Mouse (Mus musculus) left cerebral cortex, postnatal 25 days (tissue): ENCODE measurements around the gene Gm4869. TPM values are rescaled to one million over a fixed set of nuclear protein-coding genes. Genes with fewer than 3 reads are reported as not detected.
"Not testable (repeated sequence)": the region's sequence is repeated elsewhere in the genome, so short reads cannot be mapped to it uniquely, and the experiment has no call there.

ENCODE experiments used
- DNase-seq, 2 experiments: peaks; one replicate each; pipeline ENCODE4 v3.0.0; 2022; ENCODE audit warnings: low spot score in 2 of 2, mixed read lengths in 1 of 2
- intact Hi-C: fragments of 180-260 bp; cut with DNase I; formaldehyde crosslinking; loops from one replicate; pipeline ENCODE4 v1.15.1; 2025
- total RNA-seq, 2 experiments: library from RNA; stranded (reverse); gene quantifications; 2 replicates each; pipeline ENCODE4 v1.2.3; 2021

Gm4869 gene
- total RNA-seq, 2 experiments from 2014 or later: not detected

DNA sequence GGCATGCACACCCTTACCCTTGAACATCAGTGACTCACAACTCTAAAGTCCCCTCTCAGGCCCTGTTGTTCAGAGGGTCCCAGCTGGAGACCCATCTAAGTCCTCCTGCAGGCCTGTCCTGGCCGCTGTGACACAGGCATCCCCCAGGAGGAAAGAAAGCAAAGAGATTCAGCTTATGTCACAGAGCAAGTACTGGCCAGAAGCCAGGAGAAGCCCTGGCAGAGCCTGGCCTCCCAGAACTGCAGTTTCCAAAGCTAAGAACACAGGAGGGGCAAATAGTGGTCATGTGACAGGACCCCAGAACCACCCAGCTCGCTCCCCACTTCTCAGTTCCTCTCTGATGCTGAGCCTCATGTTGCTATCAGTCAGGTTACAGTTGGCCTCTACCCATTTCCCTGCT, 10.0 kb downstream of the Gm4869 start:
- intact Hi-C loops: no loop called here
- DNase-seq: no peak

DNA sequence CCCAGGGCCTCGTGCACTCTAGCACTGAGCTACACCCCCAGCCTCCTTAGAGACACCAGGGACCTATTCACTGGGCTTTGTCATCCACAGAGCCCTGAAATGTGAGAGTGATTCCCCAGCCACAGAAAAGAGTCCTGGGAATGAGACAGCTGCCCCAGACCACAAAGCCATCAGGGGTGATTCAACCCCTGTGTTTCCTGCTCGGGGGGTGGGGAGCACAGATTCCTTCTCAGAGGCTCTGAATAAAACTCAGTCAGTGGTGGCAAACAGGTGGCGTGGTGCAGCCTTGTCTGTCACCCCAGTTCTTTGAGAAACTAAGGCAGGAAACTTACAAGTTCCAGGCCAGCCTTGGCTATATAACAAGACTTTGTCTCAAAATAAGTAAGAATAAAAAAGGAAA, 16.0 kb downstream of the Gm4869 start:
- DNase-seq: no peak
- intact Hi-C loops: no loop called here

DNA sequence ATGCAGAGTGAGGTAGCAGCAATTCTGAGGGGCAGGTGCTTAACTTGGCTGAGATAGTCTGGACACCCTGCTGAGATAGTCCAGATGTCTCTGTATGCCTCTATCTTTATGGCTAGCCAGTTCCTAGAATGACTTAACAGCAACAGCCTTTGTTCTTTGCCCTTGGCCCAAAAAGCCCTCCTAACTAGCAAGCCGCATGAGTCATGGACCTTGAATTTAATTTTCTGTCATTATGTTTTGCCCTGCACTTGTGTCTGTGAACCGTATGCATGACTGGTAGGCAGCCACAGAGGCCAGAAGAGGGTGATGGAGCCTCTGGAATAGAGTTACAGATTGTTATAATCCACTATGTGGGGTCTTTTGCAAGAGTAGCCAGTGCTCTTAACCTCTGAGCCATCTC, 17.7 kb downstream of the Gm4869 start:
- intact Hi-C loops, DNase-seq: not testable (repeated sequence)

DNA sequence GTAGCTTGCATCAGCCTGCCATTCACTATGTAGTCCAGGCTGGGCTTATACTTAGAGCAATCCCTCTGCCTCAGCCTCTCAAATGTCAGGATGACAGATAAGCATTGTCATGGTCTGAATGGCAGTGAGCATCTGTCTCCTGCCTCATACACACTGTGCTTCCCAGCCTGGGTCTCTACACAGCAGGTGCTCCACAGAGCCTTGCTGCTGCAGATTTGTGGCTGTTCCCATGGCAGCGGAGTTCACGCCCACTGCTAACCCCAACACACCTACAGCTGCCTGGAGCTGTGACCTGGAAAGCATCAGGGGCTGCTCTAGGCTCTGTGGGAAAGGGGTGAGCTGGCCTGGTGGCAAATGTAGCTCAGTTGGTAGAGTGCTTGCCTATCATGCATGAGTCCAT, 19.5 kb downstream of the Gm4869 start:
- DNase-seq: no peak
- intact Hi-C loops: no loop called here

DNA sequence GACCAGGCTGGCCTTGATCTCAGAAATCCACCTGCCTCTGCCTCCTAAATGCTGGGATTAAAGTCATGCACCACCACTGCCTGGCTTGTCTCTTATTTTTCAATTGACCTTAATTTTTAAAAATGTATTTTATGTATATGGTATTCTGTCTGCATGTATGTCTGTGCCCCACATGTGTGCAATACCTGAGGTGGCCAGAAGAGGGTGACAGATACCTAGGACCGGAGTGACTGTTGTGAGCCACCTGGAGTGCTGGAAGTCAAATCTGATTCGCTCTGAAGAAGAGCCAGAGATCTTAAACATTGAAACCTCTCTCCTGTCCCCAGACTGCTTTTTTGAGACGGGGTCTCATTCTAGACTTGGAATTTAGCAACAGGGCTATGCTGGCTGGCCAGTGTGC, 26.9 kb downstream of the Gm4869 start:
- no peak for DNase-seq
- intact Hi-C loops: no loop called here

DNA sequence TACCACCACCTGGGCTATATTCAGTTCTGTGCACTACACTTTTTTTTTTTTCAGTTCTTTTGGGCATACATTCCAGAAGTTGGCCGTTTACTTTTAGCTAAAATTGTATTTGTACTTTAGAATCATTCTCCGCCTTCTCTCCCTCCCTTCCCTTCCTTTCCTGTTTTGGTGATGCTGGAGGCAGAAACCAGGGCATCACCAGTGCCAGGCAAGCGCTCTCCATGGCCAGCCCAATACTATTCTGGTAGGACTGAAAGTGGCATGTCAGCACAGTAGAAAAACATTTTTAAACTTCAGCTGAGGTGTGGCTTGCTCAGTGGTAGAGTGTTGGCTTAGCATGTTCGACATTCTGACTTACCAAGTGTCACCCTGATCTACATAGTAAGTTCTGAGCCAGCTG, 36.0 kb downstream of the Gm4869 start:
- intact Hi-C loops: no loop called here

DNA sequence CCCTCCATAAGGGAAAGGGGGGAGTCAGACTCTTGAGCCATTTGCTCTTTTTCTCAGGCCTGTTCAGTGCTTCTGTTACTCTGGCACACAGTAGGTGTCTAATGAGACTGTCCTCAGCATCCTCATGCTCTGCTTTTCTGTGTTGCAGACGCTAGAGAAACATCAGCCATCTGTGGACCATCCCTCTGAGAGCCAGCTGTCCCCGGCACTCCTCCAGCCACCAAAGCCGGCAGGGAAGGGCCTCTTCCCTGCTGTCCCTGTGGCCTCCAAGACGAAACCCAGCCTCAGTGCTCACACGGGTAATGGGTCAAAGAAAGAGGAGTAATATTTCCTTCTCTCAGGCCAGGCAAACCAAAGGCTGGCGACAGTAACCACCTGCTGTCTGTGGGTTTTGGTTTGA, 45.7 kb downstream of the Gm4869 start:
- DNase-seq: no peak

More for the DNA sequence above, 36.0 kb downstream of the Gm4869 start:
- DNase-seq: peak in 1 of 2 experiments; percentile 70

DNA sequence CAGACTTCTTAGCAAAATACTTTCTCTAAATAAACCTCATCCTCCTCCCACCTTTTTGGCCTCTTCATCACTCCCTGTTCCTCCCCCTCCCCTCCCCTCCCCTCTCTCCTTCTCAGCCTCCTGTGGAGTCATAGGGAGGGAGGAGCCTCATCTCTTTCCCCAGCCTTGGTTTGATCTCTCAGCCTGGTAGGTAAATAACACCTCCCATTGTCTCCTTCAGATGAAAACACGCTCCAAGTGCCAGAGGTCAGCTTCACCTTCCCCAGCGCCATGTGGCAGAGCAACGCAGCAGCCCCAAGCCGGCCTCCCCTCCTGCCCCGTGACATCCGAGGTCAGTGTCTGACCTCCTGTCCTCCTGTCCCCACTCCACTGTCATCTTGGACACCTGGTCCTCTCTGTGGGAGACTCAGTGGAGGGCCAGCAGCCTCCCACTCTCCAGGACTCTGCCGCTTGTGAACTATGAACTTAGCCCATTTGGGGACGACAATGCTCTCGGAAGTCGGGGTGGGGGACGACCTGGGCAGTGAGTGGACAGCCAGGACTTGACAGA, 47.3 kb downstream of the Gm4869 start:
- DNase-seq: no peak
- intact Hi-C loops: no loop called here

More for the DNA sequence above, 45.7 kb downstream of the Gm4869 start:
- intact Hi-C loops: no loop called here

DNA sequence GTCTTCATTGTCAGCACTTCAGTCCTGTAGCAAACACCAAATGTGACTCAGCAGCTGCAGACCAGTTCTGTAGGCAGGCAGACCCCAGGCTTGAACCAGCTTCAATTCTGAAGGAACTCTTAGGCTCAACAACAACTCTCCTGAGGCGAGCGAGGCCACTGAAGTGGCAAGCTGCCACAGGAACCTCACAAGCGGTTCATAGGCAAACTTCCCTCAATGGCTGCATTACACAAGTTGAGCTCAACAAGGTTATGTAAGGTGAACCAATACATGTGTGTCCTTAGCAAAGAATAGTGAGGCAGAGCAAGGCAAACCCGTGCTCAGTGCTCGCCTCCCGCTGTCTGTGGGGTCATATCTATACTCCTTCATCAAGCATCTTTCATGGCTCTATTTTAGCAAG, 52.7 kb downstream of the Gm4869 start:
- no peak for DNase-seq
- intact Hi-C loops: no loop called here

DNA sequence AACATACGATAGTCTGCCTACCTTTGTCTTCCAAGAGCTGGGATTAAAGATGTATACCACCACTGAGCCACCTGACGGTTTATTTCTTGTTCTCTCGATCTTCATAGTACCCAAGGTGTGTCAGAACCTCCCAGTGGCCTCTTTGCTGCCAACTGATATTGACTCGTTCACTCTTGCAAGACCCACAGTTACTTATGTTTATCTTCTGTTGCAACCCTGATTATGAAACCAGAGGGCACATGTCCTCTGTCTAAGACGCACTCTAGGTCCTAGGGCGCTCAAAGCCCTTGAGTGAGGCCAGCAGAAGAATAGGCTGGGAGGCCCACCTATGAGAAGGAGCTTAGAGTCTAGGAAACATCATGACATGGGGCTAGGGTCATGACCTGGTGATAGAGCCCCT, 55.3 kb downstream of the Gm4869 start:
- intact Hi-C loops: no loop called here
- no peak for DNase-seq

DNA sequence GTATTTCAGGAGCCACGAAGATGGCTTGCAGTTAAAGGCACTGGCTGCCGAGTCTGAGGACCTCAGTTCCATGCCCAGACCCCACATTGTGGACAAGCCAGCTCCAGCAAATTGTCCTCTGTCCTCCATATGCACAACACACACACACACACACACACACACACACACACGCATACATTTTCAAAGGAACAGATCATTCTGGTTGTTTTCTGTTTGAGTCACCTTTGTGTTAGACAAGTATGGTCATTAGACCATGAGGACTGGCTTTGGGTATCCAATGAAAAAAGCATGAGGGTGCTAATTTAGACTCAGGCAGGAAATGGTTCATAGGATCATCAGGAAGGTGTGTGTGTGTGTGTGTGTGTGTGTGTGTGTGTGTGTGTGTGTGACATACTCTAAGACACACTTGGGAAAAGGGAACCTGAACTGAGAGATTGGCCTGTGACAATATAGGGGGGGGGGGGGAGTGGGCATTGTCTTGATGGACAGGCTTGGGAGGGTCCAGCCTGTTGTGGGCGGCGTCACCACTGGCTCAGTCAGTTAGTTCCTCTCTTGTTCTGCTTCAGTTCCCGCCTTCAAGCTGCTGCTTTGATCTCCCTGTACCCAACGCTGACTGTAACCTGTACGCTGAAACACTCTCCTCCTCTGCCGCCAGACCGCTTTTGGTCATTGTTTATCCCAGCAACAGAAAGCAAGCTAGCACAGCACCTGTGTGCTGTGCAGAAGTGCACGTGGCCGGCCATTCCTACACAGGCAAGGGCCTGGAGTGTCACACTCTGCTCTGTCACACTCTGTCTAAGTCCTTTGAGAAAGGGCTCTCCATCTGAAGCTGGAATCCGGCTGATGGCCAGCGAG, 56.8 kb downstream of the Gm4869 start:
- intact Hi-C loops: no loop called here
- no peak for DNase-seq

DNA sequence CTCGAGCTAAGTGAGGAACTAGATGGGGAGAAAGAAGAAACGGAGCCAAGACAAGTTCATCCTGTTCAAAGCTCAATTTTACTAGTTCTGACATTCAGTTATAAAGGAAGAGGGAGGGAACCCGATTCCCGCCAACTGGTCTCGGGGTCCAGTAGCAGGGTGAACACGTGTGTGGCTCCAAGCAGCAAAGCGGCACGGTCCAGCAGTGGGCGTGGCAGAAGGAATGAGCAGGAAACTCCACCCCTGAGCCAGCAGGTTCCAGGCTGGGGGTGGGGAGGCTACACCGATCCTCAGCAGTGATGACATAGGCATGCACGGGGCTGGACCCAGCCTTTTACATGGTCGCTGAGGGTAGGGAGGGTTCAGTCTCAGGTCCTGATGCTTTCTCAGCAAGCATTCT, 57.5 kb downstream of the Gm4869 start:
- intact Hi-C loops, DNase-seq: not testable (repeated sequence)

DNA sequence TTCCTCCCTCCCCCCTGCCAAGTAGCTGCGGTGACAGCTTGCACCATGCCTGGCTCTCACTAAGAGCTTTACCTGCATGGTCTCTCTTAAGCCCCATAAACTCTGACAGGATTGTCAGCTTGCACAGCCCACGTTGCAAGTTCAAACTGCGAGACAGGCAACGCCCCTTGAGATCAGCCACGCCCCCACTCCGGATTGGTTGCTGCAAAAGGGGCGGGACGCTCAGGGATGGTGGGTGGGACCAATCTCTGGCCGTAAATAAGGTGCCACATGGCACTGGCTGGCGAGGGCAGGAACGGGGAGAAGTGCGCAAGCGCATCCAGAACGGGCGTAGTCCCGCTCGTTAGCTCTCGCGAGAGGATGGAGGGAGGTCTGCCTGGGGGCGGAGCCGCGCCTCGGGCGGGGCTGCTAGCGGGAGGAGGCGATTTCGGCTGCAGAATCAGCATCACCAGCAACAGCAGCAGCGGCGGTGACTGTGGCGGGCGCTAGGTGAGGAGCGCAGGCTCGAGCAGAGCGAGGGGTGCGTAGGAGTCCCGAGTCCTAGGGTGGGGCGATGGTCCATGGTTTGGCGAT, 59.8 kb downstream of the Gm4869 start, which contains the start of gene Chst12:
Gene Chst12, plus strand, starts transcription at position 343 of the 573 bp plus-strand sequence.
- intact Hi-C loops: no loop called here
- DNase-seq: peak; percentile 99

DNA sequence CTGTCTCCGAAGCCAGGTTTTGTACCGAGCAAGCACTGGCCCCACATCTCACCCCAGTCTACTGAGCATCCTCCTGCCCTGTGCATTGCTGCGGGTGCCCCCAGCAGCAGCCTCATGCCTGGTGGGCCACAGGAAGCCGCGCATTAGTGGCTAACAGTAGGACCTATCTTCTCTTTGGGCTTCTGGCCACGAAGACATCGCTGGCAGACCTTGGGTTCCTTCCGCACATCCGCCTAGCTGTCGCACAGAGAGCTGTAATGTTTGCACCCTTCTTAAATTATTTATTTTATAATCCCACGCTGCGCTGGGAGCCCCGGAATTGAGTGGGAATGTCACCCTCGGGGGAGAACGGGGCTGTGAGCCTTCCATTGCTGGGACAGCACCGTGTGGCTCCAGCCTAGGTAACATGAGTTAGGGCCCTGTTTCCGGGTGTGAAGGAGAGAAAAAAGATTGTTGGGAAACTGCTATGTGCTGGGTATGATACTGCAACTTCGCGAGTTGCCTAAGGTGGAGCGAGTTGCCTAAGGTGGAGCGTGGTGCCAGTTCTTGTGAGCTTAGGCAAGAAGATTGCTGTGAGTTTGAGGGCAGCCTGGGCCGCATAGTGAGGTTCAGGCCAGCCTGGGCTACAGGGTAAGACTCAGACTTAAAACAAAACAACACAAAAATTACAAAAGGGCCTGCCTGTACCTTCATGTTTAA, 60.8 kb downstream of the Gm4869 start:
- intact Hi-C loops: no loop called here
- DNase-seq: peak; percentile 42 to 44

DNA sequence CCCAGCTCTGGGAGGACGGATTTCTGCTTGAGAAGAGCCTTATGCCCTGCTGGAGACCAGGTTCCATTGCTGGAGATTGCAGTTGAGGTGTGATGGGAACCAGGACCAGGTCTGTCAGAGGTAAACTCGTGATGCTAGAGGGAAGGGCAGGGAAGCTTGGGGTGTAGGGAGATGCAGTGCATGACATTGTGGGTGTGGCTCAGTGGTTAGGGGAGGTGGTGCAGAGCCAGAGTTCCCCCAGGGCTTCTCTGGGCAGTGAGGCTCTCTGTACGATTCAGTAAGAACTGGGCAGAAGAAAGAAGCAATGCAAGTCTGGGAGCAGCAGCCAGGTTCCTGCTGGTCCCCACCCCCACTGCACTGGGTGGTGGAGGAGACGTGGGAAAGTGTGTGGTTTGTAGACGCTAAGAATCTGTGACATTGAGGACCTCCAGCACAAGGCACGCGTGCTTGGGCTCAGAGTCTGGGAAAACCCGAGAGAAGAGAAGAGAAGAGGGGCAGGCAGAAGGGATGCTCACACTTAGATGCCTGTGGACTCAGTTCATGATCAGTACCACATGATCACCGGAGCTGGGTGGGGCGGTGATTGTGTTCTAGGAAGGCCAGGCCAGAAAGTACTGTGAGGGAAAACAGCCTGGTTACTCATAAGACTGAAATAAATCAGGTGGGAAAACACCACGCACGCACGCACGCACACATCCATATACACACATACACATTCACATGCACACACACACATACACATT, 62.2 kb downstream of the Gm4869 start:
- DNase-seq: no peak
- intact Hi-C loops: no loop called here

DNA sequence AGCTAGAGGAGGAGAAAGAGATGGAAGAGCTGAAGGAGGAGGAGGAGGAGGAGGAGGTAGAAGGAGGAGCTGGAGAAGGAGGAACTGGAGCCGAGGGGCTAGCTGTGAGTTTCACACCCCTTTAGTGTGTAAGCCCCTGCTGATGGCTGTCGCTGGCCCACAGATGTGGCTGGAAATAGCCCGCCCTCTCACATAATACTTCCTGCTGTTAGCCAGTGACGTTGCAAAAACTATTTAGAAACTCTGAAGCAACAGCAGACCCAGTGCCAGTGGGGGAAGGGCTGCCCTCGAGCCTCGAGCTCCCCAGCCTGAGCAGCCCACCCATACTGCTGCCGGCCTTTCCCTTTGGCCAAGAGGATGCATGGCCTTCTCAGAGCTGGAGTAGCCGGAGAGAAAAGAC, 63.2 kb downstream of the Gm4869 start:
- intact Hi-C loops: no loop called here
- no peak for DNase-seq

DNA sequence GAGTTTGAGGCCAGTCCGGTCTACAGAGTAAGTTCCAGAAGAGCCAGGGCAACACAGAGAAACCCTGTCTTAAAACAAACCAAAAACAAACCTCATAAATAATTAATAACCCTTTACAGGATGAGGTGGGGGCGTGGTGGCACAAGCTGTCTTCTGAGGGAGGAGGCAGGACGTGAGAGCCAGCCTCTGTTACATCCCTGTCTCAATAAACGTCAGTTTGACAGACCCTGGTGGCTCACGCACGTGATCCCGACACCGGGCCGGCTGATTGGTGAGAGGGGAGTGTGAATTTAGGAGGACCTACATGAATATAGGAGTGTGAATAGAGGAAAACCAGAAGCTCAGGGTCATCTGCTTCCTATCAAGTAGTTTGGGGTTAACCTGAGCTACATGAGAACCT, 63.8 kb downstream of the Gm4869 start:
- DNase-seq: no peak
- intact Hi-C loops: no loop called here

DNA sequence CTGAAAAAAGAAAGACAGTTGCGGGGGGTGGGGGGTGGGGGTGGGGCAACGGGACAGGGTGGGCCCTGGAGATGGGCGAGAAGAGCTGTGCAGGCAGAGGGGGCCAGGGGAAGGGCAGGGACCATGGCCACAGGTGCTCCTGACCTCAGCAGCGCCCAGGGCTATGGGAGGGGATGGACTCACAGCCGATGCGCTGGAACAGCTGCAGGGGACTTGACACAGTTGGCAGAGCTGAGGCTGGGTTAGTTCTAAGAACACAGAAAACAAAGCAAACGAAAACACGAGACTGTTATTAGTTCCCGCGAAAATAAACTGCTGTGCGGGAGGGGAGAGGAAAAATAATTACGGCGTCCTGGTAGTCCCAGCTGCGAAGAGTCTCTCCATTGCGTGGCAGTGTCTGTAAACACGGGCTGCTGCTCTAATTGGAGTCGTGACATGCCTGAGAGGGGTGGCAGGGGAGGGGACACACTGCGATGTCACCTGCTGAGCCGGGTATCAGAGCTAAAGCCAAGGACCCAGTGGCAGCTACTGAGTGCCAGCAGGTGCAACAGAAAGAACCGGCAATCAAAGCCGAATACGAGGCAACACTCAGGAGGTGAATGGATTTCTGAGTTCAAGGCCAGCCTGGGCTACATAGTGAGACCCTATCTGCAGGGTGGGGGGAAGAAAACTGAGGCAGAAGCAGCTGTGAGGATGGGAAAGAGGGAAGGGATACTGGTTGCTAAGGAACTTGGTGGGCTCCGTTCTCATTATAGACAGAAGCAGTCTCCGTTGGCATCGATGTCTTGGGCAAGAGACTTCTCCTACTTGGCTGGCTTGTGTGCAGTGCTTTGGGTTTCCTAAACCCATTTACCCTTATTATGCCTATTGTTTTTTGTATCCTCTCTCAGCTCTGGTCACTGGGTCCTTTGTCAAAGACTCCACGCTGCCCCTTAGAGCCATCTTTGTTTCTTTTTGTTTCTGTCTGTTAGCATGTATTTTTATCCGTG, 64.9 kb downstream of the Gm4869 start:
- intact Hi-C loops: no loop called here
- no peak for DNase-seq

DNA sequence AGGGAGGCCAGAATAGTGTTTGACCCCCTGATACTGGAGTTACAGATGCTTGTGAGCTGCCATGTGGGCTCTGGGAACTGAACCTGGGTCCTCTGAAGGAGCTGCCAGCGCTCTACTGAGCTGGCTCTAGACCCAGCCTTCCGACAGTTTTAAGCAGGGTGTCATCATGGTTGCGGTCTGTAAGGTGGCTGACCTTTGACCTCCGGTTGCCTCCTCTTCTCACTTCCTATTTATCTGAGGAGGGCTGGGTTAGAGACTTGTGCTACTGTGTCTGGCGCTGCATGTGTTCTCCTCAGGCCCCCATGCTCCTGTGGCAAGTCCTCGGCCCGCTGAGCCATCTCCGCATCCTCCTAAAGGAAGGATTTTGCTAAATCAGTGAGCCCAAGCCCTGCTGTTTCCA, 68.5 kb downstream of the Gm4869 start:
- no peak for DNase-seq
- intact Hi-C loops: no loop called here
